Mouse (Mus musculus) lung, embryonic 14.5 days (tissue): ENCODE measurements at regions not wholly inside any gene's neighbourhood (a gene's known extent, or its start where the extent isn't known, plus 50 kb on each side); places are given as distances from the start of the nearest gene placed in this dataset.

Source experiments
- ATAC-seq: fragments of 200-750 bp; cut with Nextera tagmentation; 2 replicates; pipeline ENCODE4 v1.8.0; 2017; ENCODE audit warnings: mild to moderate bottlenecking, moderate TSS enrichment, moderate library complexity; ENCODE audit not compliant: insufficient read depth
- DNase-seq: peaks from one replicate; pipeline ENCODE4 v3.0.0-alpha.2; 2015
- H3K27ac ChIP-seq: fragments of 300-500 bp; sonication (generic); 2 replicates; pipeline ENCODE4 v1.5.1; 2014; ENCODE audit warnings: low read depth, mild to moderate bottlenecking, moderate library complexity
- H3K27me3 ChIP-seq: fragments of 300-500 bp; sonication (generic); 2 replicates; pipeline ENCODE4 v1.6.1; 2014; ENCODE audit warnings: low read length, control low read depth; ENCODE audit not compliant: insufficient read depth
- H3K36me3 ChIP-seq: fragments of 300-500 bp; sonication (generic); 2 replicates; pipeline ENCODE4 v1.6.1; 2014; ENCODE audit warnings: control low read depth; ENCODE audit not compliant: insufficient read depth
- H3K4me1 ChIP-seq: fragments of 300-500 bp; sonication (generic); 2 replicates; pipeline ENCODE4 v1.6.1; 2014; ENCODE audit warnings: antibody characterized with exemption, control low read depth; ENCODE audit not compliant: insufficient read depth
- H3K4me2 ChIP-seq: fragments of 300-500 bp; sonication (generic); 2 replicates; pipeline ENCODE4 v1.6.1; 2014; ENCODE audit warnings: mild to moderate bottlenecking
- H3K4me3 ChIP-seq: fragments of 300-500 bp; sonication (generic); 2 replicates; pipeline ENCODE4 v1.5.1; 2014; ENCODE audit warnings: low read depth, low read length
- H3K9ac ChIP-seq: fragments of 300-500 bp; sonication (generic); 2 replicates; pipeline ENCODE4 v1.6.1; 2014
- H3K9me3 ChIP-seq: fragments of 300-500 bp; sonication (generic); 2 replicates; pipeline ENCODE4 v1.6.1; 2016; ENCODE audit warnings: low read depth, low read length, control low read depth
- CTCF ChIP-seq: IDR thresholded peaks from 2 replicates; pipeline ENCODE4 v1.5.1; 2016; ENCODE audit warnings: antibody characterized with exemption, low read depth
- WGBS: fragments of 180-500 bp; shearing (Covaris S2); extraction: QIAGEN DNeasy Blood & Tissue Kit; methylation state at CpG from one replicate; pipeline ENCODE4 v1.1.7; 2014; 5-methylcytosine and 5-hydroxymethylcytosine counted together

DNA sequence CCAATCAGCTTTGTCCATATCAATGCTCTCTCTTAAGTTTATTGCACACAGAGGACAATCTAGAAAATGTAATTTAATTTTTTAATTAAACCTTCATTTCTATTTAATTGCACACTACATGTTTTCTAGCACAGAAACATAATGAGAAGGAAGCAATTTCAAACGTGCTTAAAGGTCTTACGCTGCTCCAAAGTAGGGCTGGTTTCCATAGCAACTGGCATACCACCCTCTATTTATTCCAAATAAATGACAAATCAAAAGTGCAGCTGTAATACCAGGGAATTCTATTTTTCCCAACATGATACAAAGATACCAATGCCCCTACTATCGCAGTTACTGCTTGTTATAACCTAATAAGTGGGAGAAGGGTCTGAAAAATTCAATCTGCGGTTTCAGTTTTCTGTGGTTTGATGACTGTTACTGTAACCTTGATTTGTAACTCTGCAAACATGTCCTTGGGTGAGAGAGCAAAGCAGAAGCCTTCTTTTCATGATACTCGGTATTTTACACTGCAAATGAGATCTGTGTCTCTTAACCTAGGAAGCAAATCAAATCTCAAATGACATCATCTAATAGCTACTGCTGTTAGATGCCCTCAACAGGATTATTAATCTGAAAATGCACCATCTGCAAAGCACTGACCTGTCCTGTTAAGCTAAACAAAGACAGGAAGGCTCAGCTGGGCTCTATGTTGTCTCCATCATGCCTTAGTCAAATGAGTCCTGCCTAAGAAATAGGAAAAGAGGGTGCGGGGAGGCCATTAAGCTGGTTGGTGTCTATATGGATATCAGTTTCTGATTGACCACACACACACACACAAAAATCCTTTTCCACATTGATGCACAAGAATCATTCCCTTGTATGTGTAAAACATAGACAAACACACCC is 535.6 kb downstream of the Basp1 start:
- Histone ChIP-seq H3K27ac (no peak overlapping the region), H3K4me3 (no peak overlapping the region), H3K36me3 (no peaks in the 10 kb centered on the region), H3K27me3 (no peaks in the 10 kb centered on the region), H3K9ac (no peak overlapping the region), H3K4me2 (no peak overlapping the region), H3K4me1 (no peaks in the 10 kb centered on the region), H3K9me3 (no peaks in the 10 kb centered on the region)
- ATAC-seq, result no peak
- DNase-seq, result no peak
- no peak for TF ChIP-seq CTCF
- 62% methylated on average over 6 of the region's 6 CpGs for WGBS

DNA sequence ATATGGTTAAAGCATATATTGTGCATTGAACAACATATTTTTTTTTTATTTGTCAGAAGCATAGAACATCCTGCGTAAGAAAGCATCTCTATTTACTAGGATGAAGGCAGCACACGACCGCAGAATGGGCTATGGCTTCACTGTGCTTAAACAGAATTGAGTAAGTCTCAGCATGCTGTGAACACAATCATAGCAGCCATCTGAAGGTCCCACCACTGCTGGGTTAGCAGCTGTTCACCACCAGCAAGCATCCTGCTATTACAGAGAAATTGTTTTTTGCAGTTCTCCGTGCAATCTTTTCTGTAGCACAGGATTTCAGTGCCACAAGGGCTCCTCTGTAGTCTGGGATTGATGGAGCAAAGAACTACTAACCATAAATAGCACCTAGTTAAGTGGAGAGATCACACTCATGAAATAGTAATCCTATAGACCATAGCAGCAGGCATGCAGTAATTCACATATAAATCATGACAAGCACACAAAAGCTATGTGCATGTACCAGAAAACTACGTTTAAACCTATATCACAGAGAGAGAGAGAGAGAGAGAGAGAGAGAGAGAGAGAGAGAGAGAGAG is 537.3 kb downstream of the Basp1 start:
- no peak for TF ChIP-seq CTCF
- Histone ChIP-seq H3K9me3 (no peaks in the 10 kb centered on the region), H3K27ac (no peak overlapping the region), H3K27me3 (no peaks in the 10 kb centered on the region), H3K4me2 (no peak overlapping the region), H3K36me3 (no peaks in the 10 kb centered on the region), H3K9ac (no peak overlapping the region), H3K4me3 (no peak overlapping the region), H3K4me1 (no peaks in the 10 kb centered on the region)
- WGBS, result 79% methylated on average over 5 of the region's 5 CpGs
- ATAC-seq (no peak), DNase-seq (no peak)

DNA sequence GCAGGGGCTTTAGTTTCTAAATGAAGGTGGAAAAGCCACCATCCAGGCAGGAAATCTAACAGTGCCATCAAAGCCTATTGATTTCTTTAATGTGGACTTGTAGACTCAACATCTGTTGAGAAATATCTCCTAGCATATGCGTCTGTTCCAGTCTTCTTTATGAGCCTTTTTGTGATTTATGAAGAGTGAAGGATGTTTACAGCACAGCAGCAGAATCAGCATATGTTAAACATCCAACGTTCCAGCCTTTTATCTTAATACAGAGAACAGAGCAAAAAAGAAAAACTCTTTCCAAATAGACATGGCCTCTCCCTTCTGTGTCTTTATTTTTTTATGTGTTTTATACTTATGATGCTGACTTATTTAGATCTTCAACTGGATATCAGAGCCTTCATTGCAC is 573.3 kb downstream of the Basp1 start:
- ATAC-seq, result peak; percentile 58; the same call in 1 of the 2 replicates
- no peak overlapping the region for H3K4me2 ChIP-seq
- no peak overlapping the region for H3K4me3 ChIP-seq
- H3K36me3 ChIP-seq, result no peaks in the 10 kb centered on the region
- no peaks in the 10 kb centered on the region for H3K27me3 ChIP-seq
- H3K4me1 ChIP-seq, result peaks cover 2% of the 10 kb centered on the region; the same call in 1 of the 2 replicates
- no peaks in the 10 kb centered on the region for H3K9me3 ChIP-seq
- 21% methylated on average over 2 of the region's 2 CpGs for WGBS
- no peak for TF ChIP-seq CTCF
- H3K27ac ChIP-seq, result no peak overlapping the region
- no peak overlapping the region for H3K9ac ChIP-seq
- DNase-seq, result peak; percentile 67

GRCm38 (mm10) chr15:24838390-24838789 is 575.2 kb downstream of the Basp1 start:
- Histone ChIP-seq H3K4me3 (no peak overlapping the region), H3K9ac (no peak overlapping the region), H3K4me2 (no peak overlapping the region), H3K4me1 (peaks cover 2% of the 10 kb centered on the region; the same call in 1 of the 2 replicates), H3K9me3 (no peaks in the 10 kb centered on the region), H3K27ac (no peak overlapping the region), H3K36me3 (no peaks in the 10 kb centered on the region), H3K27me3 (no peaks in the 10 kb centered on the region)
- no peak for TF ChIP-seq CTCF
- 77% methylated on average over 7 of the region's 7 CpGs for WGBS
- ATAC-seq (no peak), DNase-seq (no peak)

DNA sequence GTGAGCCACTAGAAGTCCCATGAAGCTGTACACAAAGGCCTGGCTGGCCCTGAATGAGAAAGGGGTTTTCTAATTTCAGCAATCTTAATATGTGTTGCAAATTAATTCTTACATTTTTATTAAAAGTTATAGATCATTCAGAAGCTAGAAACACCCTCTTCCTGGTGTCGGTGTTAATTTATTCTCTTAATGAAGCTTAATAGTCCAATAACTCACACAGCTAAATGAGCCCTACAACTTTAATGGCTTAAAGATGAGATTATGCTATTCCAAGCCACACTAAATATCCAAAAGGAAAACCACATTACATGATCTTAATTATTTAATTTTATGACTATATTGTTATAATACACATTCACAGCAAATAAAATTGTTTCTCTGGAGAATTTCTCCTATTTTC is 585.7 kb downstream of the Basp1 start:
- no peak overlapping the region for H3K4me2 ChIP-seq
- DNase-seq, result no peak
- no peak overlapping the region for H3K9ac ChIP-seq
- no peaks in the 10 kb centered on the region for H3K36me3 ChIP-seq
- no peak overlapping the region for H3K27ac ChIP-seq
- TF ChIP-seq CTCF, result no peak
- no peak for ATAC-seq
- WGBS, result 93% methylated on average over 1 of the region's 1 CpGs
- H3K4me1 ChIP-seq, result no peaks in the 10 kb centered on the region
- H3K27me3 ChIP-seq, result no peaks in the 10 kb centered on the region
- H3K9me3 ChIP-seq, result no peaks in the 10 kb centered on the region
- no peak overlapping the region for H3K4me3 ChIP-seq

DNA sequence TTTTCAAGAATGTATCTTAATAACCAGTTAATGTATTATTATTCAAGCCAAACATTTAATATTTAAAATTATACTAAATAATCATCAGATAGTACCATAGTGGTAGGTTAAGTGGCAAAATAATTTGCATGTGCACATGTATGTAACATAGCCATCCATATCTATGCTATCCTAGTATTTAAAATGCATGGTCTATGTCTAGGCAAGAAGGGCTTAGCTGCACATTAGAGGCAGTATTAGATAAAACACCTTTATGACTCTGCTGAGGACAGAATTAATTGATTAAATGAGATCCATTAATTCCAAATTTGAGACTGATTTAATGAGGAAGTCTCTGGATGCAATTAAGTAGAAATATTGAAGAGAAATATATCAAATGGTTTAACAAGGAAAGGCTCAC is 586.3 kb downstream of the Basp1 start:
- H3K4me2 ChIP-seq, result no peak overlapping the region
- H3K4me1 ChIP-seq, result no peaks in the 10 kb centered on the region
- H3K4me3 ChIP-seq, result no peak overlapping the region
- ATAC-seq (no peak), DNase-seq (no peak)
- no peak for TF ChIP-seq CTCF
- no peaks in the 10 kb centered on the region for H3K36me3 ChIP-seq
- no peak overlapping the region for H3K27ac ChIP-seq
- no peaks in the 10 kb centered on the region for H3K27me3 ChIP-seq
- H3K9me3 ChIP-seq, result no peaks in the 10 kb centered on the region
- no peak overlapping the region for H3K9ac ChIP-seq

DNA sequence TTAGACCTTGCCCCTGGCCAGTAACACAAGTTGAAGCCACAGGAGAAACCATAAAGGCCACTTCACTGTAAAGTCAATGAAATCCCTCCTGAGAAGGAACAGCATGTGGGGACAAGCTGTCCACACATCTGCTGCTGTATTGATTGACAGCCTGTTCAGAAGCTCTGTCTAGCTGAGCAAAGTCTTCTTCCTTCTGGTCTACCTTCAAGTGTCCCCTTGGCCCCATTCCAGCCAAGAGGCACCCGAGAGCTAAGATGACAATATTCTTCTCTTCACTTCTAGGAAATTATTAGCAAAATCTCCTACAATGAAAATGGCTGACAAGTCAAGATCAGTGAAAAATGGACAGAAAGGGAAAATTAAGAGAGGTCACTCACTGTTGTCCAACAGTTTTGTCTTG is 616.7 kb downstream of the Basp1 start:
- Histone ChIP-seq H3K9ac (no peak overlapping the region), H3K4me3 (no peak overlapping the region), H3K9me3 (no peaks in the 10 kb centered on the region), H3K36me3 (no peaks in the 10 kb centered on the region), H3K27ac (no peak overlapping the region), H3K4me1 (no peaks in the 10 kb centered on the region), H3K4me2 (no peak overlapping the region), H3K27me3 (no peaks in the 10 kb centered on the region)
- WGBS, result 70% methylated on average over 1 of the region's 1 CpGs
- TF ChIP-seq CTCF, result no peak
- ATAC-seq (no peak), DNase-seq (no peak)
